Mouse (Mus musculus) monocyte, adult 5-6 weeks (primary cell): ENCODE measurements around the gene Nfib. TPM values are rescaled to one million over a fixed set of nuclear protein-coding genes. Genes with fewer than 3 reads are reported as not detected.

Experiments used
- ATAC-seq: fragments of 153-309, 156-312 bp; replicated peaks from 2 replicates; pipeline ENCODE4 v1.8.0; 2017; ENCODE audit warnings: mild to moderate bottlenecking; ENCODE audit not compliant: low TSS enrichment, insufficient number of reproducible peaks, severe bottlenecking, poor library complexity, low FRiP score
- total RNA-seq: library from RNA; stranded (forward); fragments of 200-1000, 200-491, 200-594 nt; gene quantifications from 3 replicates; pipeline ENCODE4 v1.2.3, GENCODE M21; 2017

Gene Nfib
- total RNA-seq, 1 experiment from 2014 or later = 0.29 TPM

DNA sequence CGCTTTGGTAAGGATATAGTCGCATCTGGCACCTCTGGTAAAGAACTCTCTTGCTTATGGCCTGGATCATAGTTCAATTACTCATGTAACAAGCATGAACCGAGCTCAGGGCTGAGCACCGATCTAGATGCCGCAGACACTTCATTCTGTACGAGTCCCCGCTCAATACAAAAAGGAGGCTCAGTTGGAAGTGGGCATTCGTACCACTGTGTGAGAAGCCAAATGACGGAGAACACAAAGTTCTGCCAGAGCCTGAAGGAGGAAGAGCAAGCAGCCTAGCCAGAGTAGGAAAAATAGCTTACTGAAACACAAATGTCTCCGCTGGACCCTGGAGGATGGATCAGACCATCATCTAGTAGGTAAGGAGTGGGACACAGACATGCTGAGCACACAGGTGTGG is 246.7 kb downstream of the Nfib start:
- no peak for ATAC-seq

DNA sequence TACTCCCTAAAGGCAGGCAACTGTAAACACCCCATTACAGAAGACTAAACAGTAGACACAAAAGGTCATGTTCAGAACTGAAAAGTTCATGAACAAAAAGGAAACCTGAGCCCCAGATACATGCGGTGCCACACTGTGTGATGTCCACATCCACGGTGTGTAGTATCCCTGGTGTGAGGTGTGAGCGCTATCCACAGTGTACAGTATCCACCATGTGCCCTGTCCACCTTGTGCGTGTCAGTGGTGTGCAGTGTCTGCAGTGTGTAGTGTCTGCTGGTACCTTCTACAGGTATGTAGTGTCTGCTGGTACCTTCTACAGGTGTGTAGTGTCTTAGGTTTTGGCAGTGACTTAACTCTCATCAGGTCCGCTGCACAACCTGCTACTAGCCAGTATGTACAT is 248.6 kb downstream of the Nfib start:
- ATAC-seq = no peak

DNA sequence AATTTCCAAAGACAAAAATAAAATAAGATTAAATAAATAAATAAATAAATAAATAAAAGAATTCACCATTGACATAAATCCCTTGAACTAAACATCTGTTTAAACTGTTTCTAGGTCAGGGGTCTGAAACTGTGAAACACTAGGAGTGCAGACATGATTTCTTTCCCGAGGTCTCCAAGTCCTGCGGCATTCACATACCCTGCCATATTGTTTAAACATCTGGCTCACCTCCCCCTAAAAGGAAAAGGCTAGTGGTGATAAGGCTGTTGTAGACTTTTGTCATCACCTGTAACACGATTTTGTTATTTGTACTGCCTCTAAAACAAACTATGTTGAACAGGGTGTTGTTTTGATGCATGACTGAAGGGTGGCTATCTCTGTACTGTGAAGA is 249.2 kb downstream of the Nfib start:
- ATAC-seq = no peak

DNA sequence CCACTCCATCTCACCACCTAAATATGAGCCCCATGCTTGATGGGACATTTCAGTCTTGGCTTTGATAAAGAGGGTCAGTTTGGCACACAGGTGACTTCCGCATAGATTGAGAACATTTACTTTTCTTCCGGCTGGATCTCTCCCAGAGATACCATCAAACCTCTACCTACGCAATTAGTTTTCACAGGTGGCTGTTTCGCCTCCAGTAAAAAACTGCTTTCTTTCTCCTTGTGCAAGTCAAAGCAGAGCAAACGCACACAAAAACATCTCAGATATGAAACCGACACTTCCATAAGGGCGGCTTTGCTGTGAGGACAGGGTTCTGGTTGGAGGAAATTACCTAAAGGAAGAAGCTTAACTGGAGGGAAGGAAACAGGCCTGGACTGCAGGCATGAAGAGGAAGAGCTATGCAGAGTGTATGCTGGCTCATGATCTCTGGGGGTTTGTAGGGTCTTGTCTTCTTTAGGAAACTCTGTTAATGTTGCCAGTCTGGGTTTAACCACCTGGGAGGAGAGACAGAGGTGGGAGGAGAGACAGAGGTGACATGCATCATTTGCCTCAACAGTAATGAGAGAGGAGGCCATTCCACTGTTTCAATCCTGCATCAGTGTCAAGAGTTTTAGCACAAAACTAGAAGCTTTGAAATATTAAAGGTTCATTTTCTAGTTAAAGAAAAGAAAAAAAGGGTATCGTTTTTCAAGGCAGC is 249.8 kb downstream of the Nfib start:
- no peak for ATAC-seq

DNA sequence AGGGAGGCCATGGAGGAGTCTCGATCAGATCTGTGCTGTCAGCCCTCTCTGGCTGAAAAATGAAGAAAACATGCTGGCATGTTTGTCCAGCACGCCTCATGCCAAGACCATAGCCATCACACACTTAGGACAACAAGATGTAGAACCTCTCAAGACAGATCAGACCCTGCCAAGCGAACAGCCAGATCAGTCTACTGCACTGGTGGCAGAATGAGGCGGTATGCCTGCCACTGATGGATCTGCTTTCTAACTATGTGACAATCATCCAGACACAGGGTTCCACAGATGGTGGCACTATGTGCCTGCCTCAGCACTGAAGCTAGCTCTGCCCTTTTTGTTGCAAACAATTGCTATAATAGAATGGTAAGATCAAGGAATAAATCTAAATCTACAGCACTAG is 250.6 kb downstream of the Nfib start:
- no peak for ATAC-seq

DNA sequence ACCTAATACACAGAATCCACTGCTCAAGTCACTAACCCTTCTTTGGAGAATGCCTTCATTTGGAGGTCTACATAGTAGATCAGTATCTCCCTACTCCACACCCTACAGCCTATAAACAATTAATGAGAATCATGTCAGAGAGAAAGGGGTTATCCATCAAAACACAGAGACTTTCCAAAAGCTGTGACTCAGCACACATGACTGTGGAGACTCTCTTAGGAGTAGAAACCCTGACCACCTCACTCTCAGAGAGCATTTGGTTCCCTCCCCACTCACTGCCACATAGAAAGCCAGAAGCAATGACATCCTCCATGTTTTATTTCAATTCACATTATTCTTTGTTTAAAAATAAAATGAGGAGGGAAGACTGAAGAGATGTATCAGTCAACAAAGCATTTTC is 252.2 kb downstream of the Nfib start:
- no peak for ATAC-seq

DNA sequence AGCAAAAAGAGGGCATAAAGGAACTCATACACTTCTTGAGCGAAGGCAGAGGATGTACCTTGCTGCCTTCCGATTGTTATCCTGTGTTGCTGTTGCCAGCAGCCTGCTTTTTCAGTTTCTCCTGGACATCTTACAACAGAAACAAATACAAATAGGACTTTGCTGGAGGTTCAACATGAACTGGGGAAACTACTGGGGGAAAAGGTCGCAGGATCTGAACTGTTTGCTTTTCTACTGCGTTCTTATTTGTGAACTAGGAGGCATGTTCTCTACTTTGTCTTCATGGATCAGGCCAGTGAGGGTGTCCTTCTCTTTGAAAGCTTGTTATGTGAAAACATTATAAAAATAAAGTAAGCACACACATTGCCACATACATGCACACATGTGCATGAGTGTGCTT is 252.6 kb downstream of the Nfib start:
- no peak for ATAC-seq

DNA sequence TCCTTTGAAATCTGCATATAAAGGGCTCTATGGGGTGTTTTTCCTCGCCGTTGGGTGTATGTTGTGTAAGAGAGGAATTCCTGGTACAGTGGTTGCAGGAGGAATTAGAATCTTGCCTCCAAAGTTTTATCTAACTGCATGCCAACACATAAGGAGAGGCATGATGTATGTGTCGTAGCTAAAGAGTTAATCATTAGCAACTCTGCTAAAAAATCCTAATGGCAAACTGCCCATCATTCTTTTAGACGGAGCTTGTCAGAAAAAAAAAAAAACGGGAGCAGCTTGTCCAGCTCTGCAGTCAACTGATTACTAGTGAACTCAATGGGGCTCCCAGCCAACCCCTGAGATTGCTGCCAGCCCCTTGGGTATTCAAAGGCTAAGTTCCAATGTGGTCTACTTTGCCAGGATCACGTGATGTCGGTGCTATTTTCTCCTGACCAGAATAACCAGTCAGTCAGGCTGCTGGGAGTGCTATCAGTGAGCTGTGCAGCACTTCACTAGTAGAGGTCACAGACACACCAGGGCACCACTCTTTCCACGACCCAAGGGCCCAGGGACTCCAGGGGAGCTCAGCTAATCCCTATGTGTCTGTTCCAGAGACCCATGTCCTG is 258.4 kb downstream of the Nfib start:
- ATAC-seq = no peak

DNA sequence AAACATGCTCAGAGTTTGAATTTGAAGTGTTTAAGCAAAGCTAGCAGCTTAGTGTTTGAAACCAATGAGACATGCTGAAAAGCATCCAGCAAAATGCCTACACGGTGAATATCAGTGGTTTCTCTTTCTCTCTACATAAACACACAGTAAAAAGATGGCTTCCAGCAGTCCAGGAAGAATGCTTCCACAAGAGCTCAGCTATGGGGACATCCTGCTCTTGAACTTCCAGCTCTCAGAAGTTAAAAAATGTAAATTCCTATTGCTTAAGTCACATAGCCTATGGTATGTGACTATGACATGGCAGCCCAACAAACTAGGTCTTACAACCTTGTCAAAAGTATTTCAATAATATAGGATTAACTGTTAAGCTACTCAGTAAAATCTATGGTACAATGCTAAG is 261.5 kb downstream of the Nfib start:
- ATAC-seq = no peak

DNA sequence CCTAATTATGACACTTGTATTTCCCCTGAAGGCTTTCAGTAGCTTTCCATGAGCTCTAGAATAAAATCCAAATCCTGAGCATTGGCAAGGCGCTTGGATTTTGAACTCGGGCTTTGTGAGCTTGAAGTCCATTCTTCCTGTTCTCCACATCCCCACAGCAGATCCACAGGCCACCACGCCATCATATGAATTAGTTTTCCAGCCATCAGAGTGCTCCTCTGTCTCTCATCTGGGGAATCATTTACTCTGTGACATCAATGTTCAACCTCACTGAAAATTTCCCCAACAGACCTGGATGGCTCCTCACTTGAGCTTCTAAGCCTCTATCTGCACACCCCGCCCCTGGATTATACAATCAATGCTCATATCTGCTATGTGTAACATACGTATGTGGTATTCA is 262.1 kb downstream of the Nfib start:
- ATAC-seq = no peak

DNA sequence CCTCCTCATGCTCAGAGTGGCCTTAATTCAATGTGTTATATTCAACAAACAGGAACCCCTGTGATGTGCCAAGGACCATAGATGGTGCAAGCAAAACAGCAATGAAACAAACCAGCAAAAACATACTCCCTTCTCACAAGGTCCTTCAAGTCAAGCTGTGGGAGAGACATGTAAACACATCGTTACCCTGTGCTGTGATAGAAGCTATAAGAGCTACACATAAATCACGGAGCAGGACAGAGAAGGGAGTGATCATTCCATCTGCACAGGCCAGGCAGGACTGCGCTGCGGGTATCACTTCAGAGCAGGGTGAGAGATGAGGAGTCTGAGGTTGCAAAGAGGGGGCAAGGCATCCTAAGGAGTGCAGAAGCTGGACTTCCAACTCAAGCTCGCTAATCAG is 262.5 kb downstream of the Nfib start:
- ATAC-seq = no peak

DNA sequence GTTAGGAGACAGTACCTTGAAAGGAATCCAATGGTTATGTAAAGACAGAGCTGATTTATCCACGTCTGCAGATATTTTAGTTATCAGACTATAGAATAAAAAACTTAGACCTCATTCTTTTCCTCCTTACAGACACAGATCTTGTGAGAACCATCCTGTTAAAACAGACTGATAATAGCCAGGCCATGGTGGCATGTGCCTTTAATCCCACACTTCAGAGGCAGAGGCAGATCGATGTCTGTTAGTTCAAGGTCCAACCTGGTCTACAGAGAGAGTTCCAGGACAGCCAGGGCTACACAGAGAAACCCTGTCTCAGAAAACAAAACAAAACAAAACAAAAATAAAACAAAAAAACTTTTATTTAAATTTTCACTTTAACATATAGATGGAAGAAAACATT is 264.9 kb downstream of the Nfib start:
- no peak for ATAC-seq

DNA sequence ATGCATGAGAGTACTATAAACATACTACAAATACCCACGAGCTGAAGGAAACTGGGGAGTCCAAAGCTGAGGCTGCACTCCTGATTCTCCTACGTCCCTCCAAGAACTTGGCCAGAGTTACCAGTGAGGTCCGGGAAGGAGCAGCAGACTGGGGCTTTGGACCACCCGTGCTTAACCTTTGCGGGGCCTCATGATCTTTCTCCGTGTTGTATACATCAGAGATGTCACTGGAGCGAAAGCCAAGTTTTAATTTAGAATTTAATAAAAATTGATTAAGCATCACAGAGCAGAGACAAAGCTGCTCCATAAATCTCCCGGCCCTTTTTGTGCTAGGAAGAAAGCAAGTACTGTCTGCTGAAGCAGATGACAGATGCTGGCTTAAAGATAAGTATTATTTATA is 265.7 kb downstream of the Nfib start:
- no peak for ATAC-seq

DNA sequence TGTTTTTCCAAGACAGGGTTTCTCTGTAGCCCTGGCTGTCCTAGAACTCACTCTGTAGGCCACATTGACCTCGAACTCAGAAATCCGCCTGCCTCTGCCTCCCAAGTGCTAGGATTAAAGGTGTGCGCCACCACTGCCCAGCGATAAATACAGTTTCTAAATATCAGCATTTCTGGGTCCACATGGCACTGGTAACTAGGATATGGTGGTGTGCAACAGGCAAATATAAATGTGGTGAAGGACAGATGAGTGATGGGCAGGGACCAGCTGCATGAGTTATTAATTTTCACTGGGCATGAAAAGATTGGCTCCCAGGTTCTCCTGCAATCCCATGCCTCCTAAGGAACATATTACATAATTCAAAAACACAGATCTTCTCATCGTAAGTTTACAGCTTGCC is 266.9 kb downstream of the Nfib start:
- no peak for ATAC-seq

DNA sequence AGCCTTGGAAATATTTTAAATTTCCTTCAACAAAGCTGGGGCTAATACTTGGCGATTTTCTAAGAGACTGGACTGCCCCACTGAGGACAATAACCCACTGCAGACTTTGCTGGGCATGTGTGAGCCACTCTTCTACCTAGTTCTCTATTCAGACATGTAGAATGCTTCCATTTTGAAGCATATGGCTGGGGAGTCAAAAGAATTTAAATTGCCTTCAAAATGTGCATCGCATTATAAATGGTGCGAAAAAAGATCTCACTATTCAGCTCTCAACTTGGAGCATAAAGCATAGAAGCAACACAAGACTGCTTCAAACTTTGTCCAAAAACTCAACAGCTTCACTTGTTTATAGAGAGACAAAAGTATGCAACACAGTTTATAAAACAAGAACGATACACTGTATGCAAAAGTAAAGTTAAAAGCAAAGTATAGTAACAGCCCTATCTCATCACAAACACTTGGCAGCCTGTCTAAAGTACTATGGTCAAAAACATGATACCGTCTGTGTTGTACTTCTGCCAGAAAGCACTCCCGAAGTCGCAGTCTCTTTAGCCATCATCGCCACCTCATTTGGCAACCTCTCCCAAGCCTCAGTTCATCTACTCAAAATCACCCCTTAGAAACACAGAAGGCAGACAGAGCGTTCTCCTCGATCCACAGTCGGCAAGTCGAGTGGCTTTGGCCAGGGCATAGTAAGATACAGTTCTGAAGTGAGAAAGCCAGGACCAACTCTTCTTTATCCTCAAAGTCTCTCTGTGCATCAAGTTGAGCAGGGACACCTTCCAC is 267.8 kb downstream of the Nfib start:
- no peak for ATAC-seq

DNA sequence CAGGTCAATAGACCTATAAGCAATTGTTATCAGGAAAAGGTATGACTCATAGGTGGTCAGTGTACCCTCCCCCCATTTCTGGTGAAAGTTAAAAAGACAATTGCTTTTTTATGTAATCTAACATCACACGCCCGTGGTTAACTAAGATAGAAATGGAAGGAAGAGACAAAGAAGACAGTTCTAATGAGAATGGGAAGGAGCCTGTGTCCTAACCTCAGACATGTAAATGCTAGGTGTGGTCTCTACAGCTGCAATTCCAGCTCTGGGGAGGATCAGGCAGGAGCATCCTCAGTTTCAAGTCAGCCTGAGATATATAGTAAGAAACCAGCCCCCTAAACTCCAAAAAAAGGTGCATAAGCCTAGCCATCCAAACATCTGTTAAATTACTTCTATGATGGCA is 268.9 kb downstream of the Nfib start:
- ATAC-seq = no peak

DNA sequence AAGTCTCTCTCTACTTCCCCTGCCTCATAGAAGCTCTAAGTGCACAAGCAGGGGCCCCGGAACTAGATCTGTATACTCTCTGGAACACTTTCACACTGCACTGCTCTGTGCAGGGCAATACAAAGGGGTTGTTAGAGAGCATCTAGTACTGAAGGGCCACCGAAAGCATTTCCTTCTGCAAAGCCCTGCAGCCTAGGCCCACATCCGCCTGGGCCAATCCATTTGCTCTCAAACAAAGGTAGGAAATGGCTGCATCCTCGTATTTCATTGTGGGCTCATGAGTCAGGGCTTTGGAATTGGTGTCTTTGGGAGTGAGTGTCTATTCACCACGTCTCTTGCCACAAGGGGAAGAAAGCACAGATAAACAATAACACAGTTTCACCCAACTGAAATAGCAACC is 269.8 kb downstream of the Nfib start:
- no peak for ATAC-seq

DNA sequence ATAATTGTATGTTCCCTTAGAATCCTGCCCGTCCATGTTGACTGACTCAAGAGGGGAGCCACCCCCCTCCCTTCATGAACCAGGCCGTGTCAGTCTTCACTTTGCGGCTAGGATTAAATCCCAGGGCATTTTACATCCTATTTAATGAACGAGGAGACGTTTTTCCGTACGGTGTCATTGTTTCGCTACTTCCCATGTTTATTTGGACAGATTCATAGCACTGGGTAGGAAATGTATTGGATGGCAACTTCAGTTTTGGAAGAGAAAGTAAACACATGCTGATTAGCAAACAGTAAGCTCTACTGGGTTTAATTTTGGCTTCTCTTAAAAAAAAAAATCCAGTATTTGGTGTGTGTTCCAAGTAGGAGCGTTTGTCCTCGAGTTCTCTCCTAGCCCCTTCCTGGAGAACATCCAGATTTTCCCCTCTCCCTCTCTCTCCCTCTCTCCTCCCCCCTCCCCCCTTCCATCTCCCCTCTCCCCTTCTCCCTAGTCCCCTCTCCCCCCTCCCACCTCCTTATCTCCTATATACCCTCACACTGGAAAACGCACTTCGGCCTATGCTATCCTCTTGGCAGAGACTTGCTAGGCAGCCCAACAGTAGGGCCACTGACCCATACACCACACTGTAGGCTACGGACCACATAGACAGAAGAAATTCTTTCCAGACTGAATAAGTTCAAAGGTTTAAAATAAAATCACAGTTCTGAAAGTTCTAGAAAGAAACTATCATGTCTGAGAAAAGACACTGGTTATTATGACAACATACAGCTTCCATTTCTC is 271.4 kb downstream of the Nfib start:
- no peak for ATAC-seq

DNA sequence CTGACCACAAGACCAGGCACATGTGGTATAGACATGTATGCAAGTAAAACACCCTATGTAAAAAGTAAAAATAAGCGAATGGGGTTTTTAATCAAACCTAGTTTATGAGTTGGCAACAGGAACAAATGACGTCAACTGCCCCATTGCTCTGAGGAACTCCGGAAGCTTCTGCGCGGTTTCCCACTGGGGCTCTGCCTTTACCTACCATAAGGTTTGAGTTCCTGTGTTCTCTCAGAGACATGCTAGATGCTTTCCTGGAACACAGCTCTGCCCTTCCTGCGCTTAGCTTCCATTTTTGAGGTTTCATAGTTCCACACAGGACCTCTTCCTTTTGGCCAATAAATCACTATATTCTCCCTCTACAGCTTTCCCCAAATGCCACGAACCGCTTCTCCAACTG is 273.7 kb downstream of the Nfib start:
- no peak for ATAC-seq
